Mouse (Mus musculus) ovary, postnatal 14 days (tissue): ENCODE results near the gene Ly6g6d.

ENCODE experiments used
- DNase-seq: peaks from one replicate; pipeline ENCODE4 v3.0.0; 2022; ENCODE audit warnings: low spot score

The Ly6g6d gene

DNA sequence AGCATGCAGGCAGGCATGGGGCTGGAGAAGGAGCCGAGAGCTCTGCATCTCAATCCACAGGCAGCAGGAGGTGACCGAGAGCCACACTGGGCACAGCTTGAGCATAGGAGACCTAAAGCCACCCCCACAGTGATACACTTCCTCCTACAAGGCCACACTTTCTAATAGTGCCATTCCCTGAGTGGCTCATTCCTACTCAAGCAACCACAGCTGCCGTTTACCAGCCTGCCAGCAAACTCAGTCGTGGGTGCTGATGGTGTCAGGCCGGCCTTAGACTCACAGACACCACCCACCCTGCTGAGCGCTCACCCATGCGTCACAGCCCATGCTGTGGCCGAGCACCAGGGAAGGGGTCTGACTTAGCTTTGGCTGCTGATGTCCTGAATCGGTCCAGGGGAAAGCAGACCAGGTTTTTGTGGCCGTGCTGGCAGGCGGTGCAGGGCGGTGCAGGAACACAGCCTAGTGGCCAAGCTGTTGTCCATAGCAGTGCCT is 19.3 kb upstream of the Ly6g6d start:
- DNase-seq, result no peak

DNA sequence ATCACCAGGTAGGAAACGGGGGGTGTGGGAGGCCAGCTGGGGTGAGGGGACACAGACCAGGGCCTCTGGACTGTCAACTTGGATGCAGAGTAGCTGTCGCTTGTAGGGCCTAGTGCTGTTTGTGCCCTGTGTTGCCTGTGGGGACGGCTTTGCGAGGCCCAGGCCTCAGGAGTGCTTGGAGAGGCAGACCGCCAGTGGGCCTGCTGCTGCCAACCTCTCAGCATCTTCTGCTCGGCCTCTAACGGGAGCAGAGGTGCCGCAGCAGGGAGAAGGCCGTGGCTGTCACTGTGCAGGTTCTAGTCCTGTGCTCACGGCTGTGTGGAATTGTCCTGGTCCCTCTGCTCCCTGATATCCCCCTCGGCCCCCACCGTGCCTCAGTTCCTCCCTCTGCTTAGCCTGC is 18.7 kb upstream of the Ly6g6d start:
- DNase-seq, result no peak

DNA sequence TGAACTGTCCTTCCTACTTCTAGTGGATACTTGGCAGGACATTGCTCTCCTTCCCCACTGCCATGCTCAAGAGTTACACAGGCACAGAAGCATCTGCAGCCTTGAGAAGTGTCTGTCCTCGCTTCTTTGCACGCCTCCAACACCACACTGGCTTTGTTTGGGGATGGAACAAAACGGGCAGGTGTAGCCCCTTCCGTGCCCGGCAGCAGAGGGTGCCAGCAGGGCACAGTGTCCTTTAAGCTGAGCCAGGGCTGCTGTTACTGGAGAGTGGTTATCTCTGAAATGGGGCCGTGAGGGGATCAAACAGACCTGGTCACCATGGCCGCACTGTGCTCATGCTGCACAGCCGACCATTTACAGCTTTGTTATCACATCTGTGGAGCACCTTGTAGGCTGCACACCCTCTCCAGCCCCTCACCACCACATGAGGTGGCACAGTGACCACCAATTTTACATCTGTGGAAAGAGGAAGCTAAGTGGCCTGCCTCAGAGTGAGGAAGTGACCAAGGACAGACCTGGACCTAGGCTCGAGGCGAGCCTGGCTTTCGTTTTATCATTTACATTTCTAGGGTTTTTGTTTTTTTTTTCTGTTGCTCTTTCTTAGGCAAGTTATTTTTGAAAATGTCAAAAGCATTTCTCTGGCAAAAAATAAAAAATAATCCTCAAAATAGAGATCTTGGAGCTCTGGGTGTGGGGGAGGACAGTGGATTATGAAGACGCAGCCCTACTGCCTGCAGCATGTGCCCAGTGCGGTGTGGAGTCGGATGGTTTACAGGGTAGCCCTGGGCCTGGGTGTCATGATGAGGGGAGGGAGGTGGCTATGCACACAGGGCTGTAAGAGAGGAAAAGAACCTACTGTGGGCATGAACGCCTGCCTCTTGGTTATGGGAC is 16.9 kb upstream of the Ly6g6d start:
- no peak for DNase-seq

DNA sequence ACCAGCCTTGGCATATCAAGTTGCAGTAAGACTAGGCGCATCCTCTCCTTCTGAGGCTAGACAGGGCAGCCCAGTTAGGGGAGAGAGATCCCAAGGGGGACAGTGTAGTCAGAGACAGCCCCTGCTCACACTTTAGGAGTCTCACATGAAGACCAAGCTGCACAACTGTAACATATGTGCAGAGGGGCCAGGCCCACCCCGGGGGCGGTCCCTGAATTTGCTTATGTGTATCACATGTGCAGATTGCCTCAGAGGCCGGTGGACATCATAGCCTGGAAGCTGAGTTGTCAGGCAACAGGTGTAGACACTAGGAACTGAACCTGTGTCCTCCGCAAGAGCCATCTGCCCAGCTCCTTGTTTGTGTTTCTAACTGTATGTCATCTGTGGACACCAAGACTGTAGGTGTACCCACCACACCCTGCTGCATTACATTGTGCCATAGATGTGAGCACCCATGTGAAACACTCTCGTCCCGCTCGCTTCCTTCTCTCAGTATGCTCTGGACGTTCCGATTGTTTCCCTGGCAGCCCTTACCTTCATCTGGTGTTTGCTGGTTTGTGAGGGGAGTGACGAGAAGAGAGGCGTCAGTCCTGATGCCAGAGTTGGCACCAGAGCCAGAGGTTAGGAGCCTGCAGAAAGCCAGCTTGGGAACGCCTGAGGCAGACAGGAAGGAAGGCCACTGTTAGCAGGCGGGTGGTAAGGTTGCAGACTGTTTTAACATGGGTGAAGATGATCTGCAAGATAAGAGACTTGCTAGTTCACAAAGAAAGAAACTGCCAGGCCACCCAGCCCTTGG is 14.7 kb upstream of the Ly6g6d start:
- DNase-seq, result no peak

DNA sequence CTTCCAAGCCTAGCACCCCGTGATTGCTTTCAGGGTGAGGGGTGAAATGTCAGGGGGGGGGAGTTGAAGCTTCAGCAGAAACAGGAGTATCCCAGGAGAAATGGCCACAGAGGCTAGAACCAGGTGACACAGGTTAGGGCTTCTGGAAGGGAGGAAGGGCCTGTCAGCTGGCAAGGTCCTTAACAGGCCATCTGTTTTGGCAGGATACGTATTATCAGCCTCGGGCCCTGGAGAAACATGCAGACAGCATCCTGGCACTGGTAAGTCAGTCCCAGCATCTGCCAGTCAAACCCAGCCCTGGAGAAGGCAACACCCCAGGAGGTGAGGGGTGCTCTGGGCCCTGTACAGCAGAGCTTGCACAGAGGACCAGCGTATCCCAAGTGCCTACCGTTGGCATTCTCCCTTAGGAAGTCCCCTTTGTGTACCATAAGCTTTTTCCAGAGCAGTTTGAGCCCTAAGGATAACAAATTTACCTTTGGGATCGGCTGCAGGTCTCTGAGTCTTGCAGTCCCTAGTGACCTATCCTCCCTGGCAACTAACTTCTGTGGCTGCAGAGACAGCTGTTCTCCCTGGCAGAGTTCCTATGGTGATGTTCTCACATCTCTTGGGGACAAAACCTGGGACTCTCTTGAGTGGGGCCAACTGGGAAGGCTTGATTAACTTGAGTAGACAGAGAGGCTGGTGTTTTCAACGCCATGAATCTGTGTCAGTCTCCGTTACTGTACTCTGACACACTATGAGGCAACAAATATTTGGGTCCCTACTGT is 12.5 kb upstream of the Ly6g6d start:
- DNase-seq, result no peak

GRCm38 (mm10) chr17:35088825-35089644 is 11.2 kb upstream of the Ly6g6d start, which contains the start of gene Abhd16a:
Gene Abhd16a, plus strand, starts transcription at chr17:35089263.
- DNase-seq, result peak; percentile 86

DNA sequence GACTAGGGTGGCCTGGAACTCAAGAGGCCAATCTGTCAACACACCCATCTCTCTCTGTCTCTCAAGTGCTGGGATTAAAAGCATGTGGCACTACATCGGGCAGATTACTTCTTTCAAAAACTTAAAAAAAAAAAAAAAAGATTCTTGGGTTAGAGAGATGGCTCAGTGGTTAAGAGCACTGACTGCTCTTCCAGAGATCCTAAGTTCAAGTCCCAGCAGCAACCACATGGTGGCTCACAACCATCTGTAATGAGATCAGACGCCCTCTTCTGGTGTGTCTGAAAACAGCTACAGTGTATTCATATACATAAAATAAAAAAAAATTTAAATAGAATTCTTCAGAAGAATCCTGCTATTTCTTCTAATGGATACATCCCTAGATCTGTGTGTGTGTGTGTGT is 10.3 kb upstream of the Ly6g6d start:
- DNase-seq, result no peak

GRCm38 (mm10) chr17:35085208-35085865 is 7.5 kb upstream of the Ly6g6d start, which contains the start of gene Ly6g6f:
Gene Ly6g6f, minus strand, starts transcription at chr17:35085610.
- DNase-seq, result no peak

GRCm38 (mm10) chr17:35083929-35084497 is 6.1 kb upstream of the Ly6g6d start:
- no peak for DNase-seq

- no peak for DNase-seq
Observed at GRCm38 (mm10) chr17:35082841-35083576, 5.1 kb upstream of the Ly6g6d start.

DNA sequence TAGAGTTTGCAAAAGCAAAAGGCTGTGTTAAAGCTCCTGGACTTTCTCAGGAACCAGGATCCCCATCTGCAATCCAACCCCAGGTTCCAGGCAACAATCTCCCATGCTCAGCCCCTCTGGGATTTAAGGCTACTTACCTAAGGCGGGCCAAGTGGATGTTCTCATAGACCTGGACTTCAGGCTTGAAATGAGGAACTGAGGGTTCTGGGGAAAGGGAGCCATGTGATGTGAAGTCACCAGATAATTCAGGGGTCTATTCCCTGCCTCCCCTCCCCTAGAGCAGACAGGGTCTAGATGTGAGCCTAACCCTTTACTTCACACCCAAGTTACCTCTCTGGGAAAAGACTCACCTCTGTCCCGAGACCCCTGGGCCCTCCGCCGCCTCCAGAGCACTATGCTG is 2.8 kb upstream of the Ly6g6d start:
- DNase-seq, result no peak

- no peak for DNase-seq
Observed at GRCm38 (mm10) chr17:35080248-35080647, 2.4 kb upstream of the Ly6g6d start.

- no peak for DNase-seq
Observed at GRCm38 (mm10) chr17:35079778-35080177, 1.9 kb upstream of the Ly6g6d start.

DNA sequence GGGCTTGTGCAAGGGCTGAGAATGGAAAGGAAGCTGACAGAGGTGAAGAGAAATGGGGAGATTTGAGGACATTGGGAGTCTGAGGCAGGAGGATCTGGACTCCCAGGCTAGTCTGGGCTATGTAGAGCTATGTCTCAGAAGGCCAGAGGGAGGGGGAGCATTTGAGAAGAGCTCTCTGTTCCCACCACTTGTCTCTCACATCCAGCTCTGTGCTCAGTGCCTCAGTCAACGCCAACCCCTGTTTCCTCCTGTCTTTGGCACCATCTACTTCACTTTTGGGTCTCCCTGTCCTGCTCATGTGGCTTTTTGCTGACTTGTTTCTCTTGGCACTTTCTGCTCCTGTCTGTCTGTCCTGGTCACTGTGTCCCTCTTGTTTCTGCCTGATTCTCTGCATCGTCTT is 580 bp downstream of the Ly6g6d start:
- DNase-seq, result no peak

DNA sequence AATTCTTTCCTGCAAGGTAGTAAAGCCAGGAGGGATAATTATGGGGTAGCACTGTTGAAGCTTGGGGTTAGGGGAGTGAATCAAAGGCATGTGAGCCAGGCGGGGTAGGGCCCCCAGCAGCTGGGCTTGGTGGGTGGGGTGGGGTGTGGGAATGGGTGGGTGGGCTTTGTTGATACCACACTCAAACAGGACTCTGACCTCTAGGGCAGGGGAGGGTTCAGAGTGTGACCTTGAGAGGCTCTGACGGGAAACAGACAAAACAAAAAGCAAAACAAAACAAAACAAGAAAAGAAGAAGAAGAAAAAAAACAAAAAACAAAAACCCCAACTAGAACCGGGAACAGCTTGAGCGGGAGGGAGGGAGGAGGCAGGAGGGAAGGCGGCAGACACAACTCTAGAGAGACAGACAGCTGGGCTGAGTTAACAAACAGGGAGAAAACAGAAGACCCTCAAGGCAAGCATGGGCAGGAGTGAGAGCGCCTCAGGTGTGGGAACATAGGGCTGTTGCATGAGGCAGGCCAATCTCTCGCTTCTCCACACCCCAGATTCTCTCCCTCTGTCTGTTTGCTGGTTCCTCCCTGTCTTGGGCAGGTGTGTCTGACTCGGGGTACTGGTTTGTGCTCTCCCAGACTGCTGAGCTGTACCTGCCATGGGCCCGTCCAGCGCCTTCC is 1.2 kb downstream of the Ly6g6d start, which contains the start of gene Ly6g6e:
Ly6g6e (plus strand) TSS at position 396 of the 670 bp plus-strand sequence.
- no peak for DNase-seq

- DNase-seq, result no peak
Observed at GRCm38 (mm10) chr17:35074097-35074496, 3.8 kb downstream of the Ly6g6d start.

- DNase-seq, result no peak
Observed at GRCm38 (mm10) chr17:35071454-35071853, 6.4 kb downstream of the Ly6g6d start.

DNA sequence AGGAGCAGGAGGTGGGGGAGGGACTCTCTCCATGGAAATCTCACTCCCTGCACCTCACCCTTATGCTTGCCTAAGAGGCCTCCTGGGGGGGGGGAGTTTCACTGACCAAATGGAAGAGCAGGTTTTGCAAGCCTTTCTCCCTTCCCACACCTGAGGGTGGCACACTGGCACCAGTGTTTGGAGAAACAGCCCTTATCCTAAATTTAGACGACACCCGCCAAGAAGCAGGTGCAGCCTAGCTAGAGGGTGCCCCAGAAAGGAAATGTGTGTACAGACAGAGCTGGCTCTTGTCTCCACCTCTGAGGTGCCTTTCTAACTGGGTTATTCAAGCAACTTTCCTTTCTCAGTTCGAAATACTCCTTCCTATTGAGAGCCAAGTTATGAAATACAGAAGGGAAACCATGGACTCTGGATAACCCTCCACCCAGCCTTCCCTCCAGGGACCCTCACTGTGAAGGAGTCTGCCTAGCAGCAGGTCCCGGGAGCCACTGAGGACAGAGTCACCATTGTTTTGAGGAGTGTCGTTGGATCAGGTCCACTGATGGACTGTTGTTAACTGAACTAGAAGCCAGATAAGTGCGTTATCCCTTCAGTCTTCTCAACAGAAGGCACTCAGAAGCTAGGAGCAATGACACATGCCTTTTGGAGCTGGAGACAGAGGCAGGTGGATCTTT is 7.2 kb downstream of the Ly6g6d start:
- no peak for DNase-seq
